Mouse (Mus musculus): ENCODE data around the gene Gnpat.

The Gnpat gene

GRCm38 (mm10) chr8:124898251-124898905 lies 35.5 kb downstream of the Gnpat start:
- no peak for DNase-seq (ENCODE audit: low spot score)

- no peak for DNase-seq (ENCODE audit: low spot score)
These were observed 40.4 kb downstream of the Gnpat start for GRCm38 (mm10) chr8:124903198-124903597.

- DNase-seq (ENCODE audit: low spot score) = no peak
These were observed 42.6 kb downstream of the Gnpat start for GRCm38 (mm10) chr8:124905482-124905881.

- no peak for DNase-seq (ENCODE audit: low spot score)
These were observed 47.1 kb downstream of the Gnpat start for GRCm38 (mm10) chr8:124909936-124910335.

GRCm38 (mm10) chr8:124910349-124910748 lies 47.5 kb downstream of the Gnpat start:
- DNase-seq (ENCODE audit: low spot score) = no peak

- DNase-seq (ENCODE audit: low spot score) = peak; percentile 8
These were observed 49.4 kb downstream of the Gnpat start for GRCm38 (mm10) chr8:124911938-124912872.

- no peak for DNase-seq (ENCODE audit: low spot score)
These were observed 51.2 kb downstream of the Gnpat start for GRCm38 (mm10) chr8:124914061-124914460.

- DNase-seq (ENCODE audit: low spot score) = no peak
These were observed 55.1 kb downstream of the Gnpat start for GRCm38 (mm10) chr8:124917741-124918484.

GRCm38 (mm10) chr8:124921369-124922279 lies 58.8 kb downstream of the Gnpat start:
- no peak for DNase-seq (ENCODE audit: low spot score)

GRCm38 (mm10) chr8:124922490-124923089 lies 59.8 kb downstream of the Gnpat start:
- no peak for DNase-seq (ENCODE audit: low spot score)

GRCm38 (mm10) chr8:124923971-124924652 lies 61.3 kb downstream of the Gnpat start:
- DNase-seq (ENCODE audit: low spot score) = no peak

GRCm38 (mm10) chr8:124925544-124926266 lies 62.9 kb downstream of the Gnpat start:
- DNase-seq (ENCODE audit: low spot score) = no peak

GRCm38 (mm10) chr8:124926351-124926771 lies 63.5 kb downstream of the Gnpat start:
- no peak for DNase-seq (ENCODE audit: low spot score)

- DNase-seq (ENCODE audit: low spot score) = no peak
These were observed 66.2 kb downstream of the Gnpat start for GRCm38 (mm10) chr8:124929006-124929405.

GRCm38 (mm10) chr8:124930086-124930485 lies 67.3 kb downstream of the Gnpat start:
- DNase-seq (ENCODE audit: low spot score) = no peak

- DNase-seq (ENCODE audit: low spot score) = no peak
These were observed 67.8 kb downstream of the Gnpat start for GRCm38 (mm10) chr8:124930649-124931048.

- DNase-seq (ENCODE audit: low spot score) = no peak
These were observed 69.6 kb downstream of the Gnpat start for GRCm38 (mm10) chr8:124932435-124932834.

GRCm38 (mm10) chr8:124935116-124935515 lies 72.3 kb downstream of the Gnpat start:
- no peak for DNase-seq (ENCODE audit: low spot score)

GRCm38 (mm10) chr8:124936699-124937098 lies 73.9 kb downstream of the Gnpat start:
- no peak for DNase-seq (ENCODE audit: low spot score)

GRCm38 (mm10) chr8:124937293-124937692 lies 74.5 kb downstream of the Gnpat start:
- DNase-seq (ENCODE audit: low spot score) = no peak
